Mouse (Mus musculus) common myeloid progenitor, adult 5-6 weeks (primary cell): ENCODE measurements at regions not wholly inside any gene's neighbourhood (a gene's known extent, or its start where the extent isn't known, plus 50 kb on each side); places are given as distances from the start of the nearest gene placed in this dataset.

ENCODE experiments used
- ATAC-seq: replicated peaks from 2 replicates; pipeline ENCODE4 v1.8.0; 2016; ENCODE audit warnings: low read depth, mild to moderate bottlenecking, moderate TSS enrichment, inconsistent platforms; ENCODE audit not compliant: poor library complexity, severe bottlenecking

DNA sequence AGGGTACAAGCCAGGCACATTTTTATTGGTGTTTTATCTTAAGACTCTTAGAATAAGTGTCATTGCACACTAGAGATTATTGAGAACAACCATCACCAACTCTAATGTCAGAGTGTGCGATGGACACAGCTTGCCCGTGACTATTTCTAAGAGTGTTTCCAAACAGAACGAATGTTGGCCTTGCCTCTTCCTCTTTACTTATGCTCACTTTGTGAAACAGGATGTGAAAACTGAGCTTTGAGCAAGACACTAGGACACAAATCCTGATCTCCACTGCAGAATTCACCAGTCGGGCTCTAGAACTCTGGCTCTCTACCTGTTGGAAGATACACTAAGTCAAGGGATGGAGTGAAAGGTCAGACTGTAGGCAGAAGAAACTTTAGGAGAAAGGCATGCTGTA, 215.3 kb downstream of the Ahr start:
- ATAC-seq: 0 out of 2 replicates have a peak, but pooled peaks have one; percentile 42

GRCm38 (mm10) chr12:35317046-35317445, 217.8 kb downstream of the Ahr start:
- no peak for ATAC-seq

- ATAC-seq: no peak
These were observed 220.8 kb downstream of the Ahr start for GRCm38 (mm10) chr12:35314035-35314434.

DNA sequence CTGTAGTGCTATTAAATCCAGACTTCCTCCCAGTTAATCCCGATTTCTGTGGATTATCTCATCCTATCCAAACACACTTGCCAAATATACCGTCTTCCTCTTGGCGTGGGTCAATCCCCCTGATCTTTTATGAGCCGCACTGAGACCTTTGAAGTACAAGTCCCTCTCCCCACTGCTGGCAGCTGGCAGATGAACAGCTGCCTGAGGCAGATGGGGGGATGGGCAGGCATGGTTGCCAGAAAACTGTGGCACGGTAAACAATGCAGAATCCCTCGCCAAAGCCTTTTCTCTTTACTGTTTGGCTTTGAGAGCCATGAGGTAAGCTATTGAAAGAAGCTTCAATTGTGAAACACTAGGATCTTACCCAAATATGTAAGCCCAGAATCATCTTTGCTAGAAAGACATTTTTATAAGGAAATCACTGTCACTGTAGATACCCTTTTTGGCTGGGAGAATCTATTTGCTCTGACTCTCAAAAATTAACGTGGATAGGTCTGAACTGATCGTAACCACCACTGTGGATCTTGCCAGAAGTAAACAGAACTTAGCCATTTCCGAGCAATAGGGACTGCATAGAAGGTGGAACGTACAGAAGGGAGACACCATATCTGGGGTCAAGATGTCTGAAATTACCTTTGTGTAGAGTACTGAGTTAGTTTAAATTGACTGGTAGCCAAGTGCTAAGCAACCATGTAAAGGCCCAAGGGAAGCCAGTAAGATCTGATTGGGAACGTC, 221.5 kb downstream of the Ahr start:
- no peak for ATAC-seq

GRCm38 (mm10) chr12:35308537-35308936, 226.3 kb downstream of the Ahr start:
- peak; percentile 66; the same call in 1 of the 2 replicates for ATAC-seq

GRCm38 (mm10) chr12:35303764-35304717, 230.8 kb downstream of the Ahr start:
- 0 out of 2 replicates have a peak, but pooled peaks have one; percentile 15 for ATAC-seq

GRCm38 (mm10) chr12:35303188-35303587, 231.7 kb downstream of the Ahr start:
- ATAC-seq: peak; percentile 79

- ATAC-seq: peak; percentile 78
These were observed 240.2 kb downstream of the Ahr start for GRCm38 (mm10) chr12:35294668-35295067.

- ATAC-seq: no peak
These were observed 241.3 kb downstream of the Ahr start for GRCm38 (mm10) chr12:35293566-35293965.

- ATAC-seq: peak; percentile 63
These were observed 242.9 kb downstream of the Ahr start for GRCm38 (mm10) chr12:35291941-35292341.

DNA sequence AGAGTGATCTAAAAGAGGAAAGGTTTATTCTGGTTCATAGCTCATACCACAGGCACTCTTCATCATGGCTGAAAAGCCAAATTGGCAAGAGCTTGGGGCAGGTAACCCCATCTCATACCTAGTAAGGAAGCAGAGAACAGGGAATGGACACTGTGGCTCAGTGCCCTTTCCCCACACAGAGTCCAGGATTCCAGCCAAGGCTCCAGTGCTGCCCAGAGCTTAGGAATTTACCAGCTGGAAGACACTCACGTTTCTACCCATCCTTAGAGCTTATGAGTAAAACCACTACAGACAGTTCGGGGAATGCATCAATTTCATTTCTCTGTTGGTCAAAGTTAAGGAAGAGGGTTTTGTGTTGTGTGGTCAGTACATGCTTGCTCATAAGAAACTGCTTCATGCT, 241.0 kb downstream of the Snx13 start:
- ATAC-seq: no peak

- 0 out of 2 replicates have a peak, but pooled peaks have one; percentile 24 for ATAC-seq
These were observed 240.6 kb downstream of the Snx13 start for GRCm38 (mm10) chr12:35287570-35287969.

- ATAC-seq: no peak
These were observed 240.1 kb downstream of the Snx13 start for GRCm38 (mm10) chr12:35286974-35287553.

GRCm38 (mm10) chr12:35284345-35284744, 237.4 kb downstream of the Snx13 start:
- no peak for ATAC-seq

- peak; percentile 55 for ATAC-seq
These were observed 236.9 kb downstream of the Snx13 start for GRCm38 (mm10) chr12:35283925-35284324.

DNA sequence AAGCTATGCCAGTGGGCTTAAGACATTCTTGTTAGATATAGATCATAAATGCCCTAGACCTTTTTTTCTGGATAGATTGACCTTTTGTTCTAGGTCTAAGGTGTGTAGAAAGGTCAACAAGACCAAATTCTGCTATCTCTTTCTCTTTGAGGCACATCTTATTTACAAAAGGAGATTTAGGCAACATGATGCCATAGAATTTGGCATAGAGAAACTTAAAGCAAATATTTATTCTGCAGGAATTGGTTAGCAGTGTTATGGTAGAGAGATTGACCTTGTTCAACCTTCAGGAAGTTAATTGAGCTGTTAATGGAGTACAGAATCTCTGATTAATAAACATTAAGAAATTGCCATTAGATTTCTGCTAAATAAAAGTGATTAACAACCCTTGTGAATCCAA, 236.4 kb downstream of the Snx13 start:
- ATAC-seq: no peak

GRCm38 (mm10) chr12:35269465-35269864, 222.5 kb downstream of the Snx13 start:
- peak; percentile 87 for ATAC-seq

GRCm38 (mm10) chr12:35268006-35268405, 221.0 kb downstream of the Snx13 start:
- ATAC-seq: no peak

DNA sequence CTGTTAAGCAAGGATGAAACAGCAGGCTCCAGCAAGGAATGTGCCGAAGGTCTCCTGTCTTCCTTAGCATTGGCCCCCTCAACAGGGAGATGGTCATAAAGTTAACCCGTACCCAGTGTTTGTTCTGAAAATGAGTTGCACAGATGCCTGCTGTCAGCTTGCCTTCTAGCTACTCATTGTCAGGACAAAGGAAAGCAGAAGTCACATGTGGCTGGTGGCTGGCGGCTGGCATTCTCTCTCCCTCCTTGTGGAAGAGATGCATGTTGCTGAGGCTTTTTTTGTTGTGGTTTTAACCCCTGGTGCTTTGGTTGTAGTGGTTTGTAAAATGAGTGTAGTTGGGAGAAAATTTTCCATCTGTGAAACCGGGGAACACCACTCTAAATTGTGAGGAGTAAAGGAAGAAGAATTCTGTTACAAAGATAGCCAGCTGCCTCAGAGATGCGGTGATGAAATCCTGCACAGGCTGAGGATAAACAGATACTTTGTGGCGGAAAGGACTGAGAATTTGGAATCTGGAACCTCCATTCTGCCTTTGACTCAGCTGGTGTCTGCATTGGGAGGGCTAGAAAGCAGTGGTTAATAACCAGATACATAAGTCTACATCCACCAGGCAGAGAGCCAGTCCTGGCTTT, 220.2 kb downstream of the Snx13 start:
- ATAC-seq: peak; percentile 71

DNA sequence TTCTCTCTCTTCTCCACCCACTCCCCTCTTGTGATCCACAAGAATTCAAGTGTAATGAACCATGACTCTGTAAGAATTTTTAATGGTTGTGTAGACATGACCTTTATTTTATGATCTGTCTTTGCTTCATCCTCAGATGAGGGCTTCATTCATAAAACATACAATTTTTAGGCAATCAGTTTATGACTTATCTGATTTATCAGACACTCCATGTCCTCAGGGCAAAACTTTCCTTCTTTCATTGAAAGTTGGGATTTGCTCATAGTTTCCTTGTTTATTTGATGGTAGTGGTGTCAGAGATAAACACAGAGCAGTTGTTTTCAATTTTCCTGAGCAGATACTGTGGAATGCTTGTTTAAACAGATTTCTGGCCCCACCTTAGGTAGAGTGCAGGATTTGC, 212.8 kb downstream of the Snx13 start:
- no peak for ATAC-seq
